Mouse (Mus musculus) heart, postnatal 0 days (tissue): ENCODE measurements around the gene Acsf3. TPM values are rescaled to one million over a fixed set of nuclear protein-coding genes. Genes with fewer than 3 reads are reported as not detected.
A peak's percentile ranks its signal among the peaks of the same experiment; 100 is the strongest.

Experiments
- ATAC-seq: fragments of 200-750 bp; cut with Nextera tagmentation; 2 replicates; pipeline ENCODE4 v1.8.0; 2017; ENCODE audit warnings: low read depth, moderate number of reproducible peaks, moderate library complexity; ENCODE audit not compliant: insufficient read depth
- DNase-seq: peaks from one replicate; pipeline ENCODE4 v3.0.0-alpha.2; 2016; ENCODE audit warnings: low spot score
- H3K27ac ChIP-seq: fragments of 300-500 bp; sonication (generic); 2 replicates; pipeline ENCODE4 v1.5.1; 2014; ENCODE audit warnings: low read depth, mild to moderate bottlenecking
- H3K27me3 ChIP-seq: fragments of 300-500 bp; sonication (generic); 2 replicates; pipeline ENCODE4 v1.6.1; 2014; ENCODE audit warnings: low read length, mixed read lengths; ENCODE audit not compliant: control insufficient read depth, insufficient read depth
- H3K36me3 ChIP-seq: fragments of 300-500 bp; sonication (generic); replicated peaks from 2 replicates; pipeline ENCODE4 v1.6.1; 2014; ENCODE audit warnings: low read length, mixed read lengths; ENCODE audit not compliant: control insufficient read depth, insufficient read depth
- H3K4me1 ChIP-seq: fragments of 300-500 bp; sonication (generic); 2 replicates; pipeline ENCODE4 v1.6.1; 2014; ENCODE audit warnings: antibody characterized with exemption; ENCODE audit not compliant: control insufficient read depth, insufficient read depth
- H3K4me2 ChIP-seq: fragments of 300-500 bp; sonication (generic); 2 replicates; pipeline ENCODE4 v1.6.1; 2014; ENCODE audit warnings: low read depth, mild to moderate bottlenecking, low read length, moderate library complexity
- H3K4me3 ChIP-seq: fragments of 300-500 bp; sonication (generic); 2 replicates; pipeline ENCODE4 v1.5.1; 2014; ENCODE audit warnings: low read depth, low read length
- H3K9ac ChIP-seq: fragments of 300-500 bp; sonication (generic); replicated peaks from 2 replicates; pipeline ENCODE4 v1.6.1; 2014; ENCODE audit warnings: low read depth, low read length, mixed read lengths
- H3K9me3 ChIP-seq: fragments of 300-500 bp; sonication (generic); replicated peaks from 2 replicates; pipeline ENCODE4 v1.6.1; 2016; ENCODE audit warnings: low read length; ENCODE audit not compliant: control insufficient read depth
- CTCF ChIP-seq: IDR thresholded peaks from 2 replicates; pipeline ENCODE4 v1.5.1; 2016; ENCODE audit warnings: antibody characterized with exemption, control low read depth, low read depth
- EP300 ChIP-seq: IDR thresholded peaks from 2 replicates; pipeline ENCODE4 v1.6.1; 2016; ENCODE audit warnings: antibody characterized with exemption, low read depth
- WGBS: fragments of 180-500 bp; shearing (Covaris S2); extraction: QIAGEN DNeasy Blood & Tissue Kit; methylation state at CpG from one replicate; pipeline ENCODE4 v1.1.7; 2014; 5-methylcytosine and 5-hydroxymethylcytosine counted together
- polyA plus RNA-seq: library from polyadenylated mRNA; unstranded; fragments of >200 nt; fragmentation: Nextera tagmentation; extraction: Ambion mirVana; gene quantifications from 2 replicates; pipeline ENCODE4 v1.2.1, GENCODE M21; 2015
- total RNA-seq: library from RNA; depleted of rRNA; stranded (reverse); fragments of >200 nt; gene quantifications from 2 replicates; pipeline ENCODE4 v1.2.3, GENCODE M21; 2014; ENCODE audit warnings: low replicate concordance

Acsf3 gene
- total and polyA plus RNA-seq, 2 experiments from 2014 or later: 17.7 to 19.3 TPM

DNA sequence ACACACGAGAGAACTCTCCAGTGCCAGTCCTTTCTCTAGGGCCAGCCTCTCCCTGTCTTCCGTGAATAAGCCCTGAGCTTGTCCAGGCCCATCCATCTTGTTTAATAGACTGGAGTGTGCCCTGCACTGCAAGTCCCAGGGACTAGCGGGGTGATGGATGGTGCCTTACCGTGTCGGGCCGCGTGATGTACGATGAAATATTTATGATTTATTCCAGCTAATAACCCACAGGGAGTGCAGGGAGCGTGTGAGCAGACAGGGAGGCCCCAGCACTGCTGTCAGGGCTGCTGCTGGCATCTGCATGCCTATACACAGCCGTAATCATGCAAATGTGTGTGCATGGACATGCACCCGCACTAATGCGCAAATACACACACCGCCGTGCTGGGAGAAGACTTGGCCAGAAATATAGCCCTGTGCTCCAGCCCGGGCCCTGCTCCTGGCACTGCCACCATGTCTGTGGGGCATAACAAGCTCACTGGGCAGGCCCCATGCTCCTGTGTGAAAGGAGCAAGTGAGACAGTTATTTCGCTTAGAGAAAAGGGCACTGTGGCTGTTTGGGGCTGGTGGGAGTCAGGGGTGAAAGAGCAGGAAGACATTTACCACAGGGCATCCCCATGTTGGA, 36.7 kb downstream of the Acsf3 start:
- Histone ChIP-seq H3K4me1 (no peaks in the 10 kb centered on the region), H3K4me2 (no peak overlapping the region), H3K9ac (no peak overlapping the region), H3K27ac (no peak overlapping the region), H3K9me3 (no peaks in the 10 kb centered on the region), H3K36me3 (peaks cover 22% of the 10 kb centered on the region), H3K4me3 (no peak overlapping the region), H3K27me3 (no peaks in the 10 kb centered on the region)
- DNase-seq: no peak
- TF ChIP-seq EP300 (no peak), CTCF (no peak)
- WGBS: 90% methylated on average over 16 of the region's 16 CpGs
- no peak for ATAC-seq

DNA sequence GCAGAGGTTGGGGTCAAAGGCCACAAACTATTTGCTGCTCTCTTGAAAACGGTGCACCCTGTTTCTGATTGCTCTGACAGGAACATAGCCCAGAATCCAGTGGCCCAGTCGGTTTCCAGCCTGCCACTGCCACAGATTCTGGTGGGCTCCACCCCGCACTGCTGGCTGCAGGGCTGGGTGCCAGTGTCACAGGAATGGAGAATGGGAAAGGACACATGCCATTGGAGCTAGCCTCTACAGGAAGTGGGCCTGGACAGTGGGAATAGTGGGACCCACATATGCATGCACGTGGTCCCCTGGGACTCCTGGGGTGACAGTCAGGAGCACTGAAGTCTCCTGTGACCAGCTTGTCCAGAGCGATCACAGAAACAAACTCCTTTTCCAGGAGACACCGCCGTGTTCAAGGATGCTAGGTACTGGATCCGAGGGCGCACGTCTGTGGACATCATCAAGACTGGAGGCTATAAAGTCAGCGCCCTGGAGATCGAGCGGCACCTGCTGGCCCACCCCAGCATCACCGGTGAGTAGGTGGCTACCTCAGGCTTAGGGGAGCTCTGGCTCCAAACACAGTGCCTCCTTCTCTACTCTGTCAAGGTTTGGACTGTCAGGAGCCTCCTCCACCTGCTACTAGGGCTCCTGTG, 37.4 kb downstream of the Acsf3 start:
- no peak for TF ChIP-seq EP300
- peak; percentile 39 for TF ChIP-seq CTCF
- WGBS: 65% methylated on average over 14 of the region's 14 CpGs
- Histone ChIP-seq H3K4me3 (no peak overlapping the region), H3K4me2 (no peak overlapping the region), H3K27me3 (no peaks in the 10 kb centered on the region), H3K4me1 (no peaks in the 10 kb centered on the region), H3K9ac (no peak overlapping the region), H3K27ac (no peak overlapping the region), H3K36me3 (peaks cover 22% of the 10 kb centered on the region), H3K9me3 (no peaks in the 10 kb centered on the region)
- DNase-seq: no peak
- ATAC-seq: no peak

DNA sequence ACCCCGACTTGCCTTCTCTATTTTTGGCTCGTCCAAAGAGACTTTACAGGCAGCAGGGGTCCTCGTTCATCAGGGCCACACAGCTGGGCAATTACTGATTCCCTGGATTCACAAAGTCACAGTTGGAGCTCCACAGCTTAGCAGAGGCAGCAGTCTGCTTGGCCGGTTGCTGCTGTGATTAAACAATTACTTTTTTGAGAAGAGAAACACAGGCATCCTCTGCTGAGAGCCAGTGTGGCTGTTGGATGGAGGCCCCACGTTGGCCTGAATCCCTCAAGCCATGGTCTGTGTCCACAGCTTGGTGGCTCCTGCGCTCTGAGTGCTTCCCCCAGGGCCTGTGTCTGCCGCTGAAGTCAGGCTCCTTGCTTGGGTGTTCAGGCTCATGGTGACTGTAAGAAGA, 39.3 kb downstream of the Acsf3 start:
- ATAC-seq: no peak
- H3K27me3 ChIP-seq: no peaks in the 10 kb centered on the region
- H3K4me3 ChIP-seq: no peak overlapping the region
- 29% methylated on average over 7 of the region's 7 CpGs for WGBS
- no peaks in the 10 kb centered on the region for H3K4me1 ChIP-seq
- TF ChIP-seq CTCF: no peak
- no peak for TF ChIP-seq EP300
- H3K9me3 ChIP-seq: no peaks in the 10 kb centered on the region
- no peak for DNase-seq
- no peak overlapping the region for H3K27ac ChIP-seq
- H3K4me2 ChIP-seq: no peak overlapping the region
- no peak overlapping the region for H3K9ac ChIP-seq
- H3K36me3 ChIP-seq: peaks cover 22% of the 10 kb centered on the region

DNA sequence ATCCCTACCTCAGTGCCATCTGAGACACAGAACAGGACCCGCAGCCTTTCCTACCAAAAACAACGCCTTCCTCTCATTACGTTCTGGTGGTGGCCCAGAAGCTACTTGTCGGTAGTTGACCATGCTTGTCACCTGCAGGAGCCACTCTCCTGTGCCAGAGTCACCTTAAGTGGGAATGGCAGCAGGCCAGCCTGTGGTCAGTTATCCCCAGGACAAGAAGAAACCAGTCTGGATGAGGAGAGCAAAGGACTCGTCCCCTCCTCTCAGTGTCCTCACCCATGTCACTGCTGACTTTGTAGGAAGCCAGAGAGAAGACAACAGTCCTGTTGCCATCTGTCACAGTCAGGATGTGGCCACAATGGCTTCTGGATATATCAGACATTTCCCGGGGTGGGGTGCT, 41.7 kb downstream of the Acsf3 start:
- no peak overlapping the region for H3K4me3 ChIP-seq
- no peak overlapping the region for H3K4me2 ChIP-seq
- 89% methylated on average over 6 of the region's 6 CpGs for WGBS
- DNase-seq (no peak), ATAC-seq (no peak)
- H3K4me1 ChIP-seq: no peaks in the 10 kb centered on the region
- H3K27me3 ChIP-seq: no peaks in the 10 kb centered on the region
- H3K9me3 ChIP-seq: no peaks in the 10 kb centered on the region
- H3K36me3 ChIP-seq: peaks cover 15% of the 10 kb centered on the region
- H3K27ac ChIP-seq: no peak overlapping the region
- TF ChIP-seq CTCF: no peak
- TF ChIP-seq EP300: no peak
- no peak overlapping the region for H3K9ac ChIP-seq

DNA sequence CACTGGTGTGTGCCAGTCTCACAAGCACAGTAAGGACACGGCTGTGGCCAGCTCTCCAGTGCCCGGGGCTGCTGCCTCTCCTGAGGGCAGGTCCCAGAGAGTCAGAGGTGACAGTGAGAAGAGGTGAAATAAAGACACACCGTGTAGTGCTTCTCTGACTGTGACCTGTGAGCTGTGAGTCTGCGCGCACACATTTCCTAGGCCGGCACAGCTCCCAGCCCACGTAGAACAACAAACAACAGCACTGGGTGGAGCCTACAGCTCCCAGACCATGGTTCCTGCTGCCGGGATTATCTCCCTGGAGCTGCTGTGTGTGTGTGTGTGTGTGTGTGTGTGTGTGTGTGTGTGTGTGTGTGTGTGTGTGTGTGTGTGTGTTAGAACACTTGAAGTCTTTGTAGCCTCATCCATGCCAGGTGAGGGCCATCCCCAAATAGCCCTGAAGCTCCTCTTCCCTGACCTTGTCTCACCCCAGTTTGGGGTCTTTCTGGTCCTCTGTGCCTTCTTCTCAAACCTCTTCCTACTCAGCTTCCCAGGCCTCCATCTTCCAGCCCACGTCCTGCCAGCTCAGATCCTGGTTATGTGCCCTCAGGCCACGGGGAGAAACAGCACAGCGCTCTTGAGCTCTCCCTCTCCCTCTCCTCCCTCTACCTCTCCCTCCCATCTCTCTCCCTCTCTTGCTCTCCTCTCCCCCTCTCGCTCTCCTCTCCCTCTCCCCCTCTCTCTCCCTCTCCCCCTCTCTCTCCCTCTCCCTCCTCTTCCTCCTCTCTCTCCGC, 42.6 kb downstream of the Acsf3 start:
- Histone ChIP-seq H3K4me1 (no peaks in the 10 kb centered on the region), H3K4me3 (no peak overlapping the region), H3K4me2 (no peak overlapping the region), H3K9ac (no peak overlapping the region), H3K27ac (no peak overlapping the region), H3K9me3 (no peaks in the 10 kb centered on the region), H3K36me3 (peaks cover 15% of the 10 kb centered on the region), H3K27me3 (no peaks in the 10 kb centered on the region)
- WGBS: 50% methylated on average over 13 of the region's 13 CpGs
- DNase-seq (no peak), ATAC-seq (no peak; the same call in 1 of the 2 replicates)
- TF ChIP-seq CTCF (no peak), EP300 (no peak)
